Mouse (Mus musculus) ES-E14 (cell line): ENCODE results near the gene Tnfaip8l1.

Experiments used
- HCFC1 ChIP-seq: IDR thresholded peaks from 2 replicates; pipeline ENCODE4 v1.6.1; 2012; ENCODE audit warnings: low read length, inconsistent platforms, borderline replicate concordance; ENCODE audit not compliant: insufficient read depth
- MAFK ChIP-seq: IDR thresholded peaks from 2 replicates; pipeline ENCODE4 v1.6.1; 2014; ENCODE audit warnings: mild to moderate bottlenecking, low read depth, low read length, inconsistent platforms; ENCODE audit not compliant: insufficient read depth

- no peak for TF ChIP-seq HCFC1
- no peak for TF ChIP-seq MAFK
Measured at GRCm38 (mm10) chr17:56131814-56132213, 30.5 kb upstream of the Tnfaip8l1 start.
